Mouse (Mus musculus): ENCODE measurements around the gene Tns1.

Gene Tns1

GRCm38 (mm10) chr1:74034211-74034610 lies 90.0 kb downstream of the Tns1 start:
- no peak for DNase-seq (ENCODE audit: low read depth, low spot score)

GRCm38 (mm10) chr1:74033407-74033806 lies 90.8 kb downstream of the Tns1 start:
- no peak for DNase-seq (ENCODE audit: low read depth, low spot score)

- no peak for DNase-seq (ENCODE audit: low read depth, low spot score)
Measured at GRCm38 (mm10) chr1:74032966-74033365, 91.3 kb downstream of the Tns1 start.

GRCm38 (mm10) chr1:74031771-74032609 lies 92.3 kb downstream of the Tns1 start:
- DNase-seq (ENCODE audit: low read depth, low spot score), result no peak

GRCm38 (mm10) chr1:74030901-74031360 lies 93.3 kb downstream of the Tns1 start:
- DNase-seq (ENCODE audit: low read depth, low spot score), result peak; percentile 13

- no peak for DNase-seq (ENCODE audit: low read depth, low spot score)
Measured at GRCm38 (mm10) chr1:74030285-74030684, 94.0 kb downstream of the Tns1 start.

- no peak for DNase-seq (ENCODE audit: low read depth, low spot score)
Measured at GRCm38 (mm10) chr1:74029669-74030068, 94.6 kb downstream of the Tns1 start.

- no peak for DNase-seq (ENCODE audit: low read depth, low spot score)
Measured at GRCm38 (mm10) chr1:74028881-74029266, 95.4 kb downstream of the Tns1 start.

GRCm38 (mm10) chr1:74028118-74028880 lies 96.0 kb downstream of the Tns1 start:
- no peak for DNase-seq (ENCODE audit: low read depth, low spot score)

- no peak for DNase-seq (ENCODE audit: low read depth, low spot score)
Measured at GRCm38 (mm10) chr1:74027559-74028091, 96.6 kb downstream of the Tns1 start.

- DNase-seq (ENCODE audit: low read depth, low spot score), result no peak
Measured at GRCm38 (mm10) chr1:74026703-74027195, 97.5 kb downstream of the Tns1 start.

- DNase-seq (ENCODE audit: low read depth, low spot score), result no peak
Measured at GRCm38 (mm10) chr1:74025651-74026226, 98.5 kb downstream of the Tns1 start.

- DNase-seq (ENCODE audit: low read depth, low spot score), result no peak
Measured at GRCm38 (mm10) chr1:74025227-74025626, 99.0 kb downstream of the Tns1 start.

GRCm38 (mm10) chr1:74024452-74025190 lies 99.6 kb downstream of the Tns1 start:
- no peak for DNase-seq (ENCODE audit: low read depth, low spot score)

GRCm38 (mm10) chr1:74022998-74023397 lies 101.3 kb downstream of the Tns1 start:
- DNase-seq (ENCODE audit: low read depth, low spot score), result no peak

GRCm38 (mm10) chr1:74022536-74022935 lies 101.7 kb downstream of the Tns1 start:
- DNase-seq (ENCODE audit: low read depth, low spot score), result no peak

GRCm38 (mm10) chr1:74020235-74020634 lies 104.0 kb downstream of the Tns1 start:
- no peak for DNase-seq (ENCODE audit: low read depth, low spot score)

GRCm38 (mm10) chr1:74017399-74018172 lies 106.7 kb downstream of the Tns1 start:
- no peak for DNase-seq (ENCODE audit: low read depth, low spot score)

- no peak for DNase-seq (ENCODE audit: low read depth, low spot score)
Measured at GRCm38 (mm10) chr1:74016618-74017017, 107.6 kb downstream of the Tns1 start.

GRCm38 (mm10) chr1:74015513-74016234 lies 108.6 kb downstream of the Tns1 start:
- DNase-seq (ENCODE audit: low read depth, low spot score), result no peak
